Mouse (Mus musculus): ENCODE results near the gene Pcnx. TPM values are rescaled to one million over a fixed set of nuclear protein-coding genes. Genes with fewer than 3 reads are reported as not detected.

Gene Pcnx
- polyA plus RNA-seq, 1 experiment from 2014 or later = 9.0 TPM

DNA sequence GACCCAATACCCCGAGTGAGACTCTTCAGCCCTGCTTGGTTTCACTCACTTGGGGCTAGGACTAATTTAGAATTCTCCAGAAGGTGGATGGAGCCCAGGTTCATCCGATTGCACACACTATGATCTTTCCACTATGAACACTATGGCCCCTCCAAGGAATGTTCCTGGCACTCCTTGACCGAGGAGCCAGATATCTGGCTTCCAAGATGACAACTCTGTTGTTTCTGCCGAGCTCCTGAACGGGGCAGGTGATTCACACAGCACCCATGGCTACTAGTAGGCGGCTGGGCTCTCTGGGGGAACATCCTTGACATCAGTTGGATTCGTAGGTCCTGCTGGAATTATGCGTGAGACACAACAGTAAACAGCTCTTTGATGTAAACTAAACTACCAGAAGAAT lies 4.8 kb upstream of the Pcnx start:
- no peaks in the 10 kb centered on the region for H3K9me3 ChIP-seq
- no peaks in the 10 kb centered on the region for H3K27me3 ChIP-seq (replicated peaks)
- H3K9ac ChIP-seq = no peak overlapping the region
- no peak overlapping the region for H3K4me2 ChIP-seq
- ATAC-seq (ENCODE audit: extremely low read depth, insufficient number of reproducible peaks, low FRiP score, low TSS enrichment) = no peak
- H3K27ac ChIP-seq (replicated peaks) = no peak overlapping the region
- H3K4me3 ChIP-seq = no peak overlapping the region
- 66% methylated on average over 8 of the region's 8 CpGs for WGBS
- no peaks in the 10 kb centered on the region for H3K36me3 ChIP-seq
- peaks cover 37% of the 10 kb centered on the region for H3K4me1 ChIP-seq

DNA sequence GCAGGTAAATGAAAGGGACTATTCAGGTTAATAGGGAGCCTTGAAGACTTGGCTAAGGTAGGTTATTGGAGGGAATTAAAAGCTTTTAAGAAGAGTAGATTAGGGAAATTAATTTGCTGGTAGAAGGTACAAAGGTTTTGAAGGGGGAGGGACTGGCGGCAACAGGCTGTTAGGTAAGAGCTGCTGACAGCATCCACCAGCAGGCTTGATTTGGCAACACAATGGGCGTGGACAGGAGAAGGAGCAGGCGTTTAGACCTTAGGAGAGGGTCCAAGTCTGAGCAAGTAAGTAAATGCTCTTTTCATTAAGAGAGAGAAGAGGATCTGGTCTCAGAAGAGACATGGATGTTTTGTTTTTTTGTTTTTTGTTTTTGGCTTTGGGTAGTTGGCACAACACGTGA lies 3.1 kb upstream of the Pcnx start:
- no peaks in the 10 kb centered on the region for H3K36me3 ChIP-seq
- 34% methylated on average over 4 of the region's 4 CpGs for WGBS
- no peak overlapping the region for H3K4me3 ChIP-seq
- peaks cover 42% of the 10 kb centered on the region for H3K4me1 ChIP-seq
- H3K27me3 ChIP-seq (replicated peaks) = no peaks in the 10 kb centered on the region
- no peaks in the 10 kb centered on the region for H3K9me3 ChIP-seq
- no peak overlapping the region for H3K9ac ChIP-seq
- no peak overlapping the region for H3K27ac ChIP-seq (replicated peaks)
- no peak for ATAC-seq (ENCODE audit: extremely low read depth, insufficient number of reproducible peaks, low FRiP score, low TSS enrichment)
- no peak overlapping the region for H3K4me2 ChIP-seq

DNA sequence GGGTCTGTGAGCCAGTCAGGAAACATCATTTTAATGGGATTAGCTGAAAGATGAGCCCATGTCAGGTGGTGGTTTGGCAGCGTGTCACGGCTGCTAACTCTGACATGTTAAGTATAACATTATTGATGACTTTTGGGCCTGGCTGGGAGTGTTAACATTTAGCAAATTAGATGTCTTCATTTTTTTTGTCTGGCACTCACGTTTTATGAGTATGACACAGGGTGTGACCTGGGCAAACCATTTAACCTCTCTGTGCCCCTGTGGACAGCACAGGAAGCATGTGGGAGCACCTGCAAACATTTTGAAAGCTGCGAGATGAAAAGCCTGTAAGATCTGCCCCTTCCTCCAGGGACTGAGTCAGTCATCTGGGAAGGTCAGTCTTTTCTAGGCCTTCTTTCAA lies 2.6 kb upstream of the Pcnx start:
- Histone ChIP-seq H3K36me3 (no peaks in the 10 kb centered on the region), H3K27ac (replicated peaks) (no peak overlapping the region), H3K27me3 (replicated peaks) (no peaks in the 10 kb centered on the region), H3K4me3 (no peak overlapping the region), H3K9me3 (no peaks in the 10 kb centered on the region), H3K4me2 (no peak overlapping the region), H3K9ac (no peak overlapping the region), H3K4me1 (peaks cover 47% of the 10 kb centered on the region)
- ATAC-seq (ENCODE audit: extremely low read depth, insufficient number of reproducible peaks, low FRiP score, low TSS enrichment) = no peak
- 59% methylated on average over 4 of the region's 4 CpGs for WGBS

DNA sequence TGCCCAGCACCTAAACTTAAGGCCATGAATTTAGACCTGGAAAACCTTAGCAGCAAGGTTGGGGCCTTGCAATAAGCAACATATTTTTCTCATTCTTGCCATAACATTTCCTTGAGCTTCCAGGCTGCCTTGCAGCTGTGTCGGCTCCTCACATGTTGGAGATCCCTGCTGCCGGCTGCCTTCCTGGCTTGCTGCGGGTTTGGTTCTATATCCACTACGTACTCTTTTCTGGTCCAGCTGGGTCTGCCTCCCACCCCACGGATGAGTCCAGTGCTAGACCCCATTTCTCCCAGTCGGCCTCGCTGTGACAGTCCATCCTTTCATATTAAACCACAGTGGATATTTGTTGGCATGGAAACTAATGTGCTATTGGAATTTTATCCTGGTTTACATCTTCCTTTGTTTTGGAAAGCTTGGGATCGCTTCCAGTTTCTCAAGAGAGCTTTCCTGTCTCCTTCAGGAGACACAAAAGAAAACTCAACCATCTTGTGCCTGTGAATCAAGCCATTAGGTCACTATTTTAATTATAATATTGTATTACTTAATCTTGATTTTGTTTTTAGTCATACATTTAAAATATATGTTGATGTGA lies 1.7 kb upstream of the Pcnx start:
- no peak for ATAC-seq (ENCODE audit: extremely low read depth, insufficient number of reproducible peaks, low FRiP score, low TSS enrichment)
- no peak overlapping the region for H3K27ac ChIP-seq (replicated peaks)
- no peak overlapping the region for H3K4me2 ChIP-seq
- no peaks in the 10 kb centered on the region for H3K27me3 ChIP-seq (replicated peaks)
- no peak overlapping the region for H3K9ac ChIP-seq
- H3K4me1 ChIP-seq = peaks cover 48% of the 10 kb centered on the region
- no peaks in the 10 kb centered on the region for H3K9me3 ChIP-seq
- 80% methylated on average over 8 of the region's 8 CpGs for WGBS
- H3K36me3 ChIP-seq = no peaks in the 10 kb centered on the region
- H3K4me3 ChIP-seq = no peak overlapping the region

DNA sequence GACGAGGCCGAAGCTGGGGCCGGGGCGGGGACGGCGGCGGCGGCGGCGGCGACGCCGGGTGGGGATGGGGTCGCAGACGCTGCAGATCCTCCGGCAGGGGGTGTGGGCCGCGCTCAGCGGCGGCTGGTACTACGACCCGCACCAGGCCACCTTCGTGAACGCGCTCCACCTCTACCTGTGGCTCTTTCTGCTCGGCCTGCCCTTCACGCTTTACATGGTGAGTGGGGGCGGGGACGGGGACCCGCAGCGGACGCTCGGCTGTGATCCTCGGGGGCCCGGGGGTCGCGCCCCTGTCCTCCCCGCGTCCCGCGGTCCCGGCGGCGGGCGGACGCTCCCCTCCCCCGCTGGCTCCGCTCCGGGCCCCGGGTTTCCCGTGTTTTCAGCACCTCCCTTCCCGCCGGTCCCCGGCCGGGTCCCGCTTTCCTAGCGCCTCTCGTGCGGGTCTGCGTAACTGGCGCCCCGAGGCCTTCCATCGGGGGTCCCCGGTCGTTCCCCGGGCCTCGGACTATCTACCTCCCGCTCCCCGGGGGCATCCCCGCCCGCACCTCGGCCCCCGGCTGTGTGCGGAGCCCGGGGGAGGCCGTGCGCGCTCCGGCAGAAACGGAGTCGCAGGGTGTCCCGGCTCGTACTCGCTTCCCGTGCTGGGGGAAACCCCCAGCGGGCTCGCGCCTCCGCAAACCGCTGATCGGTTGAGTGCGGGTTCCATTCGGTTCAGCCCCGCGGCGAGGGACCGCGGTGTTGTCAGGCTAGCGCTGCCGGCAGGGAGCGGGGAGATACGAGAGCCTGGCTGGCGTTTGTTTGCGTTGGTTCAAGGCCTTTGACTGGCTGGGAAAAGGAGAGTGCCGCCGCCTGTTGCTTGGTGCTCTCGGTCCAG lies 722 bp downstream of the Pcnx start:
- Histone ChIP-seq H3K9me3 (no peaks in the 10 kb centered on the region), H3K27me3 (replicated peaks) (no peaks in the 10 kb centered on the region), H3K4me2 (peak overlapping the region; percentile 85), H3K4me1 (peaks cover 70% of the 10 kb centered on the region), H3K36me3 (no peaks in the 10 kb centered on the region), H3K4me3 (peak overlapping the region; percentile 98), H3K9ac (peak overlapping the region; percentile 94), H3K27ac (replicated peaks) (peak overlapping the region; percentile 94)
- WGBS = under 1% methylated on average over 103 of the region's 107 CpGs
- ATAC-seq (ENCODE audit: extremely low read depth, insufficient number of reproducible peaks, low FRiP score, low TSS enrichment) = peak; percentile 49

DNA sequence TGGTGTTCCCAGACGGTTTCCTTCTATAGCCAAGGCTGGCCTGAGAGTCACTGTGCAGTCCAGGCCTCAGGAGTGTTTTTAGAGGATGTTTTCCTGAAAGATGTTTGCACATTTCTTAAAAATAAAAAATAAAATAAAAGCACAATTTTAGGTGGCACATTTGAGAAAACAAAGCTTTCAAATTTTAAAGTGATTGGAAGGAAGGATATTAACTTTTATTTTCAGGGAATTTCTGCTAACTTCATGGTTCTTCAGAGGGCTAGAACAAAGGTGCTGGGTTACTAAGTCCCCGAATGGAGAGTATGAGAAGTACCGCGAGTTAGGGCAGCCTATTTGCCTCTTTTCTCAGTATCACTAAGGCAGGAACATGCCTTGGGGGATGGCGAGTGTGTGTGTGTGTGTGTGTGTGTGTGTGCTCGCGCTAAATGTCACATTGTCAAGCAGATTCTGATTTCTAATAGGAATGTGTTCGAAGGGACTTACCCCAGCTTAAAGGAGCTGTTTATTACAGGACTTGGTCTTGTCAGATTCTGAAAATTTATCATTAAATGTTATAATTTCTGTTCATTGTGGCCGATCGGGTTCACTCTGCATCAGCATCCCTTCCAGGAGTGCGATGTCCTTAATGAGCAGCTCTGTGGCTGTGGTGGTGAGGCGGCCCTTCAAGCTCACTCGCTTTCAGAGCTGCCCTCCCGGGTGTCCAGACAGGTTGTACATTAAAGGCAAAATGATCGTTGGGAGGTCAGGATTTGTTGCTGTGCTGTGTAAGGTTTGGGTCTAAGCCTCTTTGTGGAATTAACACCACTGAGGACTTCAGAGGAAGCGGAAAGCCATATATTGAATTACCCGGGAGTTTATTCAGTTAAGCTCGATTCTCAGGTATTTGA lies 1.6 kb downstream of the Pcnx start:
- Histone ChIP-seq H3K27ac (replicated peaks) (peak overlapping the region; percentile 94), H3K4me3 (peak overlapping the region; percentile 98), H3K27me3 (replicated peaks) (no peaks in the 10 kb centered on the region), H3K9me3 (no peaks in the 10 kb centered on the region), H3K4me1 (peaks cover 75% of the 10 kb centered on the region), H3K4me2 (peak overlapping the region; percentile 85), H3K9ac (peak overlapping the region; percentile 94), H3K36me3 (no peaks in the 10 kb centered on the region)
- no peak for ATAC-seq (ENCODE audit: extremely low read depth, insufficient number of reproducible peaks, low FRiP score, low TSS enrichment)
- WGBS = 19% methylated on average over 18 of the region's 18 CpGs

DNA sequence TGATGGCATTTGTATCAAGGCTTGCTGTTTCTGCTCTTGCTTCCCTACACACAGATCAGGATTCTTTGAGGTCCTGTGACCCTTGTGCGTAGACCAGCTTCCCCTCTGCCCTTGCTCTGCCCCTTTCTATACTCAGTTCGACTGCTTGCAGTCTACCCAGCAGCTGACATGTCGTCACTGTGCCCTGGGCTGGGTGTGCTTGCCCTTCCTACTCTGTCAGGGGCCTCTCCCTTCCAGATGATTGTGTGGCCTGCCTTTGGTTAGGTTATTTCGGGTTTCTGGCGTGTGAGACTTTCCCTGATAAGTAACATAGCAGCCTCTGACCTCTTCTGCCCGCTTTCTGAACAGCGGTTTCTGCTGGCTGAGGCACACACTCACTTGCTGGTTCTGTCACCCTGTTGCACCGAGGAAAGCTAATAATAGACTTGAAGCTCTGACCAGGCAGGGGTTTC lies 2.6 kb downstream of the Pcnx start:
- Histone ChIP-seq H3K27ac (replicated peaks) (peak overlapping the region; percentile 94), H3K4me1 (peaks cover 75% of the 10 kb centered on the region), H3K36me3 (no peaks in the 10 kb centered on the region), H3K4me3 (peak overlapping the region; percentile 98), H3K9me3 (no peaks in the 10 kb centered on the region), H3K9ac (peak overlapping the region; percentile 94), H3K27me3 (replicated peaks) (no peaks in the 10 kb centered on the region), H3K4me2 (peak overlapping the region; percentile 85)
- WGBS = 6% methylated on average over 8 of the region's 8 CpGs
- 0 out of 2 replicates have a peak, but pooled peaks have one; percentile 31 for ATAC-seq (ENCODE audit: extremely low read depth, insufficient number of reproducible peaks, low FRiP score, low TSS enrichment)

DNA sequence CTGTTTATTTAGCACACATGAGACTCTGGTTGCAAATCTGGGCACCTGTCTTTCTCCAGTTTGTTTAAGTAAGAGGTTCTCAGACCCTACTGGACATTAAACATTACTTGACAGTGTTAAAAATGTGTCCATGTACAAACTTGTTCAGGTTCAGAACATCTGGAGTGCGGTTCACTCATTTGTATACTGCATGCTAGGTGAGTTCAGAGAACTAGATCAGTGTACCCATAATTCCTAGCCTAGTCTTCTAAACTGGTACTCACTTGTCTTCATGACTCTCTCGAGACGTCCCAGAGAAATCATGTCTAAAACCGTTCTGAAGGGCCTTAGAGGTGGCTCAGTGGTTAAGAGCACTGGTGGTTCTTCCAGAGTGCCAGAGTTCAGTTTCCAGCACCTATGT lies 4.1 kb downstream of the Pcnx start:
- Histone ChIP-seq H3K27me3 (replicated peaks) (no peaks in the 10 kb centered on the region), H3K4me3 (no peak overlapping the region), H3K9ac (no peak overlapping the region), H3K4me1 (peaks cover 78% of the 10 kb centered on the region), H3K36me3 (no peaks in the 10 kb centered on the region), H3K9me3 (no peaks in the 10 kb centered on the region), H3K4me2 (no peak overlapping the region), H3K27ac (replicated peaks) (0 out of 2 replicates have a peak overlapping the region, but pooled peaks have one; percentile 28)
- 86% methylated on average over 4 of the region's 4 CpGs for WGBS
- no peak for ATAC-seq (ENCODE audit: extremely low read depth, insufficient number of reproducible peaks, low FRiP score, low TSS enrichment)

DNA sequence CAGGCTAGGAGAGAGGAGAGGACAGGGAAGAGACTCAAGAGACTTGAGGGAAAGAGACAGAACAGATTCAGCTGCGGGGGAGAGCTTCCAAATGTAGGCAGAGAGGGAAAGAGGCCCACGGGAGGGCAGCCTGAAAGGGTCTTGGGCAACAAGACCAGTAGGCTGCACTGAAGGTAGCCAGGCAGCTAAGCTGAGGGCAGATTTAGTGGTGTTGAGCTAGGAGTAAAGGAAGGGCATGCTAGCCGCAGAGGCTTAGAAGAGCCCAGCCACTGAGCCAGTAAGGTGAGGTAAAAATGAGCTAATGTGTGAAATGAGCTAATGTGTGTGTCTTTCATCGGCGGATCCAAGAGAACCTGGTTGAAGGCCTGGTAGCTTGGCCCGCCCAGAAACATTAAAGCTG lies 5.4 kb downstream of the Pcnx start:
- H3K4me3 ChIP-seq = no peak overlapping the region
- H3K9me3 ChIP-seq = no peaks in the 10 kb centered on the region
- 0 out of 2 replicates have a peak overlapping the region, but pooled peaks have one; percentile 33 for H3K9ac ChIP-seq
- H3K27me3 ChIP-seq (replicated peaks) = no peaks in the 10 kb centered on the region
- no peak overlapping the region for H3K4me2 ChIP-seq
- no peak for ATAC-seq (ENCODE audit: extremely low read depth, insufficient number of reproducible peaks, low FRiP score, low TSS enrichment)
- H3K4me1 ChIP-seq = peaks cover 84% of the 10 kb centered on the region
- 78% methylated on average over 6 of the region's 6 CpGs for WGBS
- H3K36me3 ChIP-seq = no peaks in the 10 kb centered on the region
- no peak overlapping the region for H3K27ac ChIP-seq (replicated peaks)

DNA sequence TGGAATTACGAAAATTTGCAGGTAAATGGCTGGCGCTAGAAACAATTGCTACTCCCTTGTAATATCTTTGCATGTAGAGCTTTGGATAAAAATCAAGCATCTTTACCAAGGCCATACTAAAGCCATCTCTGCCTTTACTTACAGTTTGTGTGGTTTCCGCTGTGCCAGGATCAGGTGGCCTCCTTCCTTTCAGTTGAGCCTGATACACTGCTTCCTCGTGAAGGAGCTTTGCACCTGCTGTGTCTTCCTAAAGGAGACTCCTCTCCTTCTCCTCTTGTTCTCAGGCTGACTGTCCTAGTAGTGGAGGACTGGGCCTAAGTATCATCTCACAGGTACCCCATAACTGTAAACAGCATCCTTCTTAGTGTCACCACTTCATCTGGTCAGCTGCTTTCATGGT lies 7.5 kb downstream of the Pcnx start:
- H3K4me2 ChIP-seq = no peak overlapping the region
- H3K9ac ChIP-seq = no peak overlapping the region
- H3K27me3 ChIP-seq (replicated peaks) = no peaks in the 10 kb centered on the region
- H3K36me3 ChIP-seq = no peaks in the 10 kb centered on the region
- H3K4me3 ChIP-seq = no peak overlapping the region
- 86% methylated on average over 4 of the region's 4 CpGs for whole genome bisulfite sequencing
- H3K9me3 ChIP-seq = no peaks in the 10 kb centered on the region
- peaks cover 93% of the 10 kb centered on the region for H3K4me1 ChIP-seq
- no peak for ATAC-seq (ENCODE audit: extremely low read depth, insufficient number of reproducible peaks, low FRiP score, low TSS enrichment)
- H3K27ac ChIP-seq (replicated peaks) = no peak overlapping the region

All from heart, embryonic 13.5 days (tissue).